Mouse (Mus musculus): Measurements from ENCODE around the gene Nfe2l3. TPM values are rescaled to one million over a fixed set of nuclear protein-coding genes. Genes with fewer than 3 reads are reported as not detected.
"Not testable (repeated sequence)": the region's sequence is repeated elsewhere in the genome, so short reads cannot be mapped to it uniquely, and the experiment has no call there.

Gene Nfe2l3
- polyA plus RNA-seq, 2 experiments = 0.11 to 0.20 TPM

GRCm38 (mm10) chr6:51483861-51484260 is 51.4 kb downstream of the Nfe2l3 start:
- no peak overlapping the region for H3K4me3 ChIP-seq (ENCODE audit: insufficient read depth in 1 of 2, low read depth in 2 of 2, low read length in 2 of 2)
- no peaks in the 10 kb centered on the region for H3K9me3 ChIP-seq (ENCODE audit: control insufficient read depth, low read length)
- DNase-seq (ENCODE audit: low read depth in 3 of 3, low spot score in 3 of 3) (no peak), ATAC-seq (ENCODE audit: insufficient read depth) (no peak)
- no peak overlapping the region for H3K9ac ChIP-seq (replicated peaks)
- H3K4me1 ChIP-seq (replicated peaks; ENCODE audit: control insufficient read depth in 2 of 2, insufficient read depth in 2 of 2, low read length in 1 of 2) = peaks cover 7 to 10% of the 10 kb centered on the region in 2 experiments
- no peak overlapping the region for H3K27ac ChIP-seq
- peaks cover 43% of the 10 kb centered on the region for H3K36me3 ChIP-seq (replicated peaks; ENCODE audit: control insufficient read depth, insufficient read depth, low read depth)
- TF ChIP-seq CTCF (IDR thresholded peaks at IDR 0.05; ENCODE audit: low read depth) (no peak), EP300 (IDR thresholded peaks at IDR 0.05; ENCODE audit: low read depth) (no peak)
- WGBS (ENCODE audit: insufficient replicate concordance) = 85% methylated on average over 3 of the region's 3 CpGs
- H3K27me3 ChIP-seq (ENCODE audit: control insufficient read depth, insufficient read depth, low read length) = no peaks in the 10 kb centered on the region
- no peak overlapping the region for H3K4me2 ChIP-seq (ENCODE audit: low read depth)

GRCm38 (mm10) chr6:51484556-51484955 is 52.1 kb downstream of the Nfe2l3 start:
- WGBS (ENCODE audit: insufficient replicate concordance) = 89% methylated on average over 8 of the region's 8 CpGs
- TF ChIP-seq CTCF (IDR thresholded peaks at IDR 0.05; ENCODE audit: low read depth) = peak; percentile 15; the same call in 1 of the 2 replicates
- H3K9me3 ChIP-seq (ENCODE audit: control insufficient read depth, low read length); H3K9ac ChIP-seq (replicated peaks); H3K27me3 ChIP-seq (ENCODE audit: control insufficient read depth, insufficient read depth, low read length); H3K4me3 ChIP-seq (ENCODE audit: insufficient read depth in 1 of 2, low read depth in 2 of 2, low read length in 2 of 2); DNase-seq (ENCODE audit: low read depth in 3 of 3, low spot score in 3 of 3); H3K4me2 ChIP-seq (ENCODE audit: low read depth); ATAC-seq (ENCODE audit: insufficient read depth); H3K27ac ChIP-seq; H3K4me1 ChIP-seq (replicated peaks; ENCODE audit: control insufficient read depth in 2 of 2, insufficient read depth in 2 of 2, low read length in 1 of 2): not testable (repeated sequence)
- peaks cover 36% of the 10 kb centered on the region for H3K36me3 ChIP-seq (replicated peaks; ENCODE audit: control insufficient read depth, insufficient read depth, low read depth)

GRCm38 (mm10) chr6:51485646-51486045 is 53.2 kb downstream of the Nfe2l3 start:
- Histone ChIP-seq H3K27me3 (ENCODE audit: control insufficient read depth, insufficient read depth, low read length) (no peaks in the 10 kb centered on the region), H3K4me1 (replicated peaks; ENCODE audit: control insufficient read depth in 2 of 2, insufficient read depth in 2 of 2, low read length in 1 of 2) (peaks cover 0 to 7% of the 10 kb centered on the region in 2 experiments; a peak in 2 of 4 replicates), H3K4me3 (ENCODE audit: insufficient read depth in 1 of 2, low read depth in 2 of 2, low read length in 2 of 2) (no peak overlapping the region), H3K9me3 (ENCODE audit: control insufficient read depth, low read length) (no peaks in the 10 kb centered on the region), H3K9ac (replicated peaks) (no peak overlapping the region), H3K27ac (no peak overlapping the region), H3K4me2 (ENCODE audit: low read depth) (no peak overlapping the region), H3K36me3 (replicated peaks; ENCODE audit: control insufficient read depth, insufficient read depth, low read depth) (peaks cover 25% of the 10 kb centered on the region)
- TF ChIP-seq EP300 (IDR thresholded peaks at IDR 0.05; ENCODE audit: low read depth) (no peak), CTCF (IDR thresholded peaks at IDR 0.05; ENCODE audit: low read depth) (no peak)
- DNase-seq (ENCODE audit: low read depth in 3 of 3, low spot score in 3 of 3) = no peak
- 0 out of 2 replicates have a peak, but pooled peaks have one; percentile 15 for ATAC-seq (ENCODE audit: insufficient read depth)
- 17% methylated on average over 2 of the region's 2 CpGs for WGBS (ENCODE audit: insufficient replicate concordance)

- H3K9ac ChIP-seq (replicated peaks) = no peak overlapping the region
- DNase-seq (ENCODE audit: low read depth in 3 of 3, low spot score in 3 of 3) (no peak), ATAC-seq (ENCODE audit: insufficient read depth) (no peak)
- H3K4me1 ChIP-seq (replicated peaks; ENCODE audit: control insufficient read depth in 2 of 2, insufficient read depth in 2 of 2, low read length in 1 of 2) = peaks cover 0 to 7% of the 10 kb centered on the region in 2 experiments; a peak in 2 of 4 replicates
- H3K27me3 ChIP-seq (ENCODE audit: control insufficient read depth, insufficient read depth, low read length) = no peaks in the 10 kb centered on the region
- no peak overlapping the region for H3K4me2 ChIP-seq (ENCODE audit: low read depth)
- peaks cover 19% of the 10 kb centered on the region for H3K36me3 ChIP-seq (replicated peaks; ENCODE audit: control insufficient read depth, insufficient read depth, low read depth)
- H3K9me3 ChIP-seq (ENCODE audit: control insufficient read depth, low read length) = no peaks in the 10 kb centered on the region
- 9% methylated on average over 7 of the region's 7 CpGs for WGBS (ENCODE audit: insufficient replicate concordance)
- no peak overlapping the region for H3K4me3 ChIP-seq (ENCODE audit: insufficient read depth in 1 of 2, low read depth in 2 of 2, low read length in 2 of 2)
- TF ChIP-seq EP300 (IDR thresholded peaks at IDR 0.05; ENCODE audit: low read depth) = no peak
- H3K27ac ChIP-seq = no peak overlapping the region
Measured at GRCm38 (mm10) chr6:51486076-51486710, 53.7 kb downstream of the Nfe2l3 start.

- DNase-seq (ENCODE audit: low read depth in 3 of 3, low spot score in 3 of 3) = no peak
- Histone ChIP-seq H3K9me3 (ENCODE audit: control insufficient read depth, low read length) (no peaks in the 10 kb centered on the region), H3K4me3 (ENCODE audit: insufficient read depth in 1 of 2, low read depth in 2 of 2, low read length in 2 of 2) (no peak overlapping the region), H3K4me1 (replicated peaks; ENCODE audit: control insufficient read depth in 2 of 2, insufficient read depth in 2 of 2, low read length in 1 of 2) (peaks cover 0 to 7% of the 10 kb centered on the region in 2 experiments; a peak in 2 of 4 replicates), H3K36me3 (replicated peaks; ENCODE audit: control insufficient read depth, insufficient read depth, low read depth) (peaks cover 14% of the 10 kb centered on the region), H3K4me2 (ENCODE audit: low read depth) (no peak overlapping the region), H3K27me3 (ENCODE audit: control insufficient read depth, insufficient read depth, low read length) (no peaks in the 10 kb centered on the region), H3K27ac (no peak overlapping the region), H3K9ac (replicated peaks) (no peak overlapping the region)
- ATAC-seq (ENCODE audit: insufficient read depth) = no peak
- TF ChIP-seq CTCF (IDR thresholded peaks at IDR 0.05; ENCODE audit: low read depth) (no peak), EP300 (IDR thresholded peaks at IDR 0.05; ENCODE audit: low read depth) (no peak)
- WGBS (ENCODE audit: insufficient replicate concordance) = 81% methylated on average over 5 of the region's 5 CpGs
Measured at GRCm38 (mm10) chr6:51486731-51487130, 54.3 kb downstream of the Nfe2l3 start.

Measured in liver, embryonic 14.5 days (tissue).